Mouse (Mus musculus) frontal cortex, adult 2 months (tissue): ENCODE results near the gene Sorcs2. TPM values are rescaled to one million over a fixed set of nuclear protein-coding genes. Genes with fewer than 3 reads are reported as not detected.
A peak's percentile ranks its signal among the peaks of the same experiment; 100 is the strongest.

Experiments used
- DNase-seq, 2 experiments: peaks; one replicate each; pipeline ENCODE4 v3.0.0; 2022; ENCODE audit warnings: low spot score in 1 of 2; ENCODE audit errors: extremely low spot score in 1 of 2
- polyA plus RNA-seq: library from polyadenylated mRNA; depleted of rRNA; stranded (reverse); fragments of >200 nt; gene quantifications from 2 replicates; pipeline ENCODE4 v1.2.3, GENCODE M21; 2012; rRNA removed

The Sorcs2 gene
- 24.1 and 30.7 TPM in 2 replicates for polyA plus RNA-seq

DNA sequence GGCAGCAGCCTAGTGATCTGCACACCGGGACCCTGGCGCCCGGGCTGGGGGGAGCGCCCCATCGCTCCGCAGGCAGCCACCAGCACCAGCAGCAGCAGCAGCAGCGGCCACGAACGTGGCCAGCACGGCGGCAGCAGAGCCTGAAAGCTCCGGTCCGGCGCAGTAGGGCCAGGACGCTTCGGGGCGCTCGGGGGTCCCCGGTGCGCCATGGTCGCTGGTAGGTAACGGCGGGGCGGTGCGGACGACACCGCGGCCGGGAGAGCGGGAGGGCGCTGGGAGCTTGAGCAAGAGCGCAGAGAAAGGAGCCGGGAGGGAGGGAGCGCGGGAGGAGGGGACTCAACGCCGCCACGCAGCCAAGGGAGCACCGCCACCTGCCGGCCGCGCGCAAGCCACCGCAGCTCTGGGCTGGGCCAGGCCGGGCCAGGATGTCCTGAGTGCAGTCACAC, at the start of gene Sorcs2:
TSS of gene Sorcs2 (minus strand) at position 303 of the 446 bp plus-strand sequence.
- DNase-seq: peak in 1 of 2 experiments; percentile 87

- no peak for DNase-seq
Observed at GRCm38 (mm10) chr5:36446166-36446890, 48.4 kb upstream of the Sorcs2 start.

DNA sequence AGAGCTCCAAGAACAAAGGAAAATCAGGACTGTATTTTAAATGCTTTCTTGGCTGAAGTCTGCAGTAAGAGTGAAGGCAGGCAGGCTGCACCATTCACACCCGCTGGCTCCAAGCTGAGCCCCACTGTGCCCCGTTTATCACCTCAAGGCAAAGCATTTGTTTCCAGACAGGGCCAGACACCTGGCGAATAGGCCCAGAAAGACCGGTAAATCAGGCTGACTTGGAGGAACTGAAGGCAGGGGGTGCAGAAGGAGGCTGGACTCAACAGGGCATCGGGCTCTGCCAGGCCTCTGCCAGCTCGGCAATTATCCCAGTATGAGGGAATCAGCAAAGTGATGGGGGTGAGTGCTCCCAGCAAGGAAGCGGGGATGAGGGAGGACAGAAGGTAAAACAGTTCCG, 47.1 kb upstream of the Sorcs2 start:
- no peak for DNase-seq

- DNase-seq: no peak
Observed at GRCm38 (mm10) chr5:36444611-36445010, 46.7 kb upstream of the Sorcs2 start.

DNA sequence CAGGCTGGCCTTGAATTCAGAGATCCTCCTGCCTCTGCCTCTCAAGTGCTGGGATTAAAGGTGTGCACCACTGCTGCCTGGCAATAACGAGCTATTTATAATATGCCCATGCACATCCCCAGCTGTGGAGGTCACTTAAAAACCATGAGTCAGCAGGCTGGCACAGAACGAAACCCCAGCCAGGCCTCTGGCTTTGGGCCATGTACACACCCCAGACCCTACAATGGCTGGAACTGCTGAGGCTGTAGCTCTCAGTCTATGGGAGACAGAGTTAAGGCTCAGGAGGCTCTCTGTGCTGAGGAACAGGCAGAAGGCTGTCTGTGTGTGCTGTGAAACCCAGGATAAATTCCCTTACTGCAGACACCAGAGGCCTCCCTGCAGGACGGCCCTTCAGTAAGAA, 42.8 kb upstream of the Sorcs2 start:
- DNase-seq: no peak

GRCm38 (mm10) chr5:36436858-36437257, 38.9 kb upstream of the Sorcs2 start:
- DNase-seq: no peak

DNA sequence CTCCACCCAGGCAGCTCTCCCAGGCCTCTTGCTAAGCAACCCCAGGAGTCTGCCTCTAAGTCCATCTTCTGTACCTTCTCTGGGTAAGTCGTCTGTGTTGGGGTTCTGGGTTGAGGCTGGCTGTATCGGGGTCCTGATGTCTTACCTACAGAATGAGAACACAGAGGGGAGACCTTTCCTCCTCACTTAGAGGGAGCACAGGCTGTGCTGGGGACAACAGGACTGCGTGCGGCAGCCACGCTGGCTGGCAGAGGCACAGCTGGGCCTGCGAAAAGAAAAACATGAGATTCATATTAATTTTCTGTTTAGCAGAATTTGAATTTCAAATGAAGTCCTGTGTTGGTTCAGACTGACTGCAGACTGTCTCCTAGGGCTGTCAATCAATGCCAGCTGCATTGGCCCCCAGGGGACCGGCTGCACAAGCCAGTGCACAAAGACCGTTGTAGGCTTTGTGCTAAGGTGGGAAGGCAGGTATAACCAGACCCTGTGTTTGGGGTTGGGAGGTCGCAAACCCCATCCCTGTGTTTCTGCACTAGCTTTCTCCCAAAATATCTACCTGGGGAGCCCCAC, 36.5 kb upstream of the Sorcs2 start:
- no peak for DNase-seq

- no peak for DNase-seq
Observed at GRCm38 (mm10) chr5:36431711-36432110, 33.8 kb upstream of the Sorcs2 start.

- peak in 1 of 2 experiments; percentile 19 for DNase-seq
Observed at GRCm38 (mm10) chr5:36429551-36429950, 31.6 kb upstream of the Sorcs2 start.

- no peak for DNase-seq
Observed at GRCm38 (mm10) chr5:36427831-36428230, 29.9 kb upstream of the Sorcs2 start.

- peak; percentile 63 to 64 for DNase-seq
Observed at GRCm38 (mm10) chr5:36426404-36426803, 28.5 kb upstream of the Sorcs2 start.

DNA sequence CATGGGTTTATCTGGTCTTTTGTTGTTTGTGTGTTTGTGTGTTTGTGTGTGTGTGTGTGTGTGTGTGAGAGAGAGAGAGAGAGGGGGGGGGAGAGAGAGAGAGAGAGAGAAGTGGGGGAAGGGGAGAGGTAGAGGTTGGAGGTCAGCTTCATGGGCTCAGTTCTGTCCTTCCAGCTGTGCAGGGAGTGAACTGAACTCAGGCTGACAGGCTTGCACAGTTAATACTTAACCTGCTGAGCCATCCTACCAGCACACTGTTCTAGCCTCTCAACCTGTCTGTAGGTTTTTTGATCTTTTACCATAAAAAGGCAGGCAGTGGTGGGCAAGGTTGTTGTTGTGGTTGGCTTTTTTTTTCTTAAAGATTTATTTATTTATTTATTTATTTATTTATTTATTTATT, 26.7 kb upstream of the Sorcs2 start:
- DNase-seq: no peak

DNA sequence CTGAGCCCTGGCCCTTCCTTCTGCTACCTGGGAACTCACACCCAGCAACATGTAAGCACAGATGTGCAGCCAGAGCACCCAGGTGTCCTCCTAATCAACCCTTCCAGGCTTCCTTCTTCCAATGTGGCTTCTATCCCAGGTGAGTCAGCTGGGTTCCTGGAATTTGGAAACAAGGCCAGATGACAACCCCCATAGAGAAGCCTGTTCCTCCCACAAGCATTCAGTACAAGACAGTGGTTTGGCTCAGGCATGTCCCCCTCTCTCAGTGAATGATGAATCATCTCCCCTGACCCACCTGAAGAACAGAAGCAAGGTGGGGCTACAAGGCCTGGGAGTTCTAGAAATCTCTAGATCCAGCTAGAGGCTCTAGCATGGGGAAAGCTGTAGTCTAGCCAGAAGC, 24.8 kb upstream of the Sorcs2 start:
- DNase-seq: no peak

DNA sequence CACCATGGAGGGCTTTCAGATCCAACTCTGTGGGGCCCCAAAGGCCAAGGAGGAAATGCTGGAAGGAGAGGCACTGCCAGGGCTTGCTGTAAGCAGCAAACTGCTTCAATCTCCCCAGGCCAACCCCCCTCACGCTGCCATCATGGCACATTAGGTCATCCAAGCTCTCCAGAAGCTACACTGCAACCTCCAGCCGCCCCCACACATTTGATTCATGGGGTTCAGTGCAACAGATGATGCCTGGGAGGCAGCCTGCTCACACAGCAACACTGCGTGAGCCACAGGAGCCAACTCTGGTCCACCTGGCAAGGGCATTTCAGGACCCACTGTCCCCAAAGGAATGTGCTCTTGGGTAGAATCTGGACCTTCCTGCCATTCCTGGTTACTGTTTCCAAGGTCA, 21.9 kb upstream of the Sorcs2 start:
- DNase-seq: no peak

- DNase-seq: no peak
Observed at GRCm38 (mm10) chr5:36414712-36415331, 16.9 kb upstream of the Sorcs2 start.

GRCm38 (mm10) chr5:36398463-36399364, 775 bp upstream of the Sorcs2 start:
- peak in 1 of 2 experiments; percentile 73 for DNase-seq

GRCm38 (mm10) chr5:36397384-36397759, 567 bp downstream of the Sorcs2 start:
- DNase-seq: no peak

GRCm38 (mm10) chr5:36396491-36397383, 1.2 kb downstream of the Sorcs2 start:
- DNase-seq: no peak

DNA sequence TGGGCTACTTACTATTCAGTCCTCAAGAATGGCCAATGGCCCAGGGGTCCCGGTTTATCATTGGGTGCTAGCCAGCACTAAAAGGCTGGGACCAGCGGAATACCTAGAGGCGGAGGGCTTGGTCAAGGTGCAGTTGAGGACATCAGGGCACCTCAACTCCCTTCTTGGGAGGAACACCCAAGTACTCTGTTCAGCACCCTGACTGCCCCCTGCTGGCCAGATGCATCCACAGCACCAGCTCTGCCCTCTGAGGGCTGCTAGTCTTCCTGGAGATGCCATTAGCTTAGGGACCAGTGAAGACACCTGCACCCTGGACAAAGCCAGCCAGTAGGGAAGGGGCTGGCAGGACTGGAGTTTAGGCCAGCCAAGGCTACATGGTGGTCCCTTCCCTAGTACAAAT, 1.9 kb downstream of the Sorcs2 start:
- peak; percentile 62 to 92 for DNase-seq
